21 mouse cellular contexts compared by ENCODE assay signal in genomic region chr17:86434781-86435180, GRCm38 (mm10).
A peak's percentile ranks its signal among the peaks of the same experiment; 100 is the strongest.
DNase-seq lines count a peak whose midpoint lies in the region; ATAC-seq lines count a peak whose summit lies in the region.
"Had no signal": no experiment of that assay in that cellular context is flagged by ENCODE, and none has a peak within 500 bp of the region (broad histone marks: within the 10 kb centered on the region; RNA-seq: fewer than 3 reads in every experiment).

No protein-coding gene starts in this region.

- 85% methylated on average over 2 of the region's 2 CpGs for WGBS in heart, embryonic 13.5 days
- whole genome bisulfite sequencing in kidney, embryonic 15.5 days, result 51% methylated on average over 2 of the region's 2 CpGs

- ATAC-seq in heart, embryonic 13.5 days (ENCODE audit: extremely low read depth, insufficient number of reproducible peaks, low FRiP score, low TSS enrichment), result no peak
- no peak for ATAC-seq in kidney, embryonic 15.5 days (replicated peaks; ENCODE audit: low FRiP score)
- ATAC-seq: intestine, embryonic 16.5 days had no signal

- H3K4me2 ChIP-seq in heart, embryonic 13.5 days, result no peak overlapping the region
- H3K4me2 ChIP-seq in kidney, embryonic 15.5 days, result no peak overlapping the region
- H3K4me2 ChIP-seq: embryonic facial prominence, embryonic 12.5 days; forebrain, embryonic 12.5 days; hindbrain, embryonic 14.5 days had no signal

- 0 out of 2 replicates have a peak, but pooled peaks cover 2% of the 10 kb centered on the region for H3K9me3 ChIP-seq in heart, embryonic 13.5 days
- H3K9me3 ChIP-seq in kidney, embryonic 15.5 days (replicated peaks), result no peaks in the 10 kb centered on the region
- H3K9me3 ChIP-seq: embryonic facial prominence, embryonic 12.5 days; forebrain, embryonic 12.5 days had no signal

- no peaks in the 10 kb centered on the region for H3K27me3 ChIP-seq in heart, embryonic 13.5 days (replicated peaks)
- H3K27me3 ChIP-seq in kidney, embryonic 15.5 days, result no peaks in the 10 kb centered on the region
- H3K27me3 ChIP-seq: CH12.LX; embryonic facial prominence, embryonic 12.5 days; forebrain, embryonic 12.5 days had no signal

- H3K36me3 ChIP-seq in heart, embryonic 13.5 days, result no peaks in the 10 kb centered on the region
- no peaks in the 10 kb centered on the region for H3K36me3 ChIP-seq in kidney, embryonic 15.5 days
- H3K36me3 ChIP-seq: embryonic facial prominence, embryonic 12.5 days; forebrain, embryonic 12.5 days; hindbrain, embryonic 10.5 days had no signal

- peaks cover 57% of the 10 kb centered on the region for H3K4me1 ChIP-seq in heart, embryonic 13.5 days
- no peaks in the 10 kb centered on the region for H3K4me1 ChIP-seq in kidney, embryonic 15.5 days

- DNase-seq in heart, adult 18-20 months, result no peak
- DNase-seq in CD4-positive helper T cell, adult 2 months (ENCODE audit: low read depth, low spot score), result peak; percentile 66
- DNase-seq in CD8-positive naive resting alpha-beta T cell, adult 2 months (ENCODE audit: low read depth in 2 of 2, low spot score in 2 of 2), result peak; percentile 23 to 54
- DNase-seq in ZHBTc4 (ENCODE audit: low read depth, low spot score), result peak; percentile 33
- no peak for DNase-seq in layer of hippocampus, adult 9-11 months
- no peak for DNase-seq in B cell, adult 2 months
- DNase-seq: adrenal gland, adult 2 months; cerebellum, adult 11-12 months; cerebellum, adult 9-10 months; cerebellum, postnatal 25 days; gastrocnemius, postnatal 10 days; heart, postnatal 14 days; kidney, adult 2 months had no signal

- peak overlapping the region; percentile 67 for H3K27ac ChIP-seq in heart, embryonic 13.5 days (replicated peaks)
- H3K27ac ChIP-seq in kidney, embryonic 15.5 days, result no peak overlapping the region
- H3K27ac ChIP-seq: embryonic facial prominence, embryonic 12.5 days; forebrain, embryonic 12.5 days; hindbrain, embryonic 10.5 days; hindbrain, embryonic 14.5 days had no signal

- no peak overlapping the region for H3K4me3 ChIP-seq in heart, embryonic 13.5 days
- H3K4me3 ChIP-seq in kidney, embryonic 15.5 days (replicated peaks), result no peak overlapping the region
- H3K4me3 ChIP-seq: embryonic facial prominence, embryonic 12.5 days; forebrain, embryonic 12.5 days; hindbrain, embryonic 10.5 days had no signal

- no peak overlapping the region for H3K9ac ChIP-seq in heart, embryonic 13.5 days
- no peak overlapping the region for H3K9ac ChIP-seq in kidney, embryonic 15.5 days
- H3K9ac ChIP-seq: embryonic facial prominence, embryonic 12.5 days; forebrain, embryonic 12.5 days; hindbrain, embryonic 14.5 days had no signal

Comparison
In these comparisons a context has a peak if more than half of its experiments do, and no peak if none do; other contexts are left out.
1. DNase-seq: peak in CD4-positive helper T cell, adult 2 months (single experiment), CD8-positive naive resting alpha-beta T cell, adult 2 months (2 of 2) and ZHBTc4 (single experiment); none in heart, adult 18-20 months (0 of 2), layer of hippocampus, adult 9-11 months (single experiment) and B cell, adult 2 months (0 of 2).